Mouse (Mus musculus) forebrain, postnatal 0 days (tissue): ENCODE measurements around the gene Dram1. TPM values are rescaled to one million over a fixed set of nuclear protein-coding genes. Genes with fewer than 3 reads are reported as not detected.
A peak's percentile ranks its signal among the peaks of the same experiment; 100 is the strongest.

ENCODE experiments used
- ATAC-seq: fragments of 200-750 bp; cut with Nextera tagmentation; 2 replicates; pipeline ENCODE4 v1.8.0; 2017; ENCODE audit warnings: mild to moderate bottlenecking, moderate library complexity
- DNase-seq: peaks from one replicate; pipeline ENCODE4 v3.0.0-alpha.2; 2015
- H3K27ac ChIP-seq: fragments of 300-500 bp; sonication (generic); 2 replicates; pipeline ENCODE4 v1.5.1; 2014; ENCODE audit warnings: low read depth, mild to moderate bottlenecking, antibody characterized with exemption, low read length, moderate library complexity, mixed read lengths
- H3K27me3 ChIP-seq: fragments of 300-500 bp; sonication (generic); 2 replicates; pipeline ENCODE4 v1.6.1; 2014; ENCODE audit warnings: mild to moderate bottlenecking, low read length, mixed read lengths; ENCODE audit not compliant: insufficient read depth
- H3K36me3 ChIP-seq: fragments of 300-500 bp; sonication (generic); 2 replicates; pipeline ENCODE4 v1.6.1; 2014; ENCODE audit warnings: mild to moderate bottlenecking, moderate library complexity; ENCODE audit not compliant: insufficient read depth
- H3K4me1 ChIP-seq: fragments of 300-500 bp; sonication (generic); 2 replicates; pipeline ENCODE4 v1.6.1; 2014; ENCODE audit warnings: antibody characterized with exemption; ENCODE audit not compliant: insufficient read depth
- H3K4me2 ChIP-seq: fragments of 300-500 bp; sonication (generic); 2 replicates; pipeline ENCODE4 v1.6.1; 2014; ENCODE audit warnings: low read depth, mild to moderate bottlenecking, moderate library complexity
- H3K4me3 ChIP-seq: fragments of 300-500 bp; sonication (generic); 2 replicates; pipeline ENCODE4 v1.5.1; 2014; ENCODE audit warnings: low read depth, low read length, mixed read lengths
- H3K9ac ChIP-seq: fragments of 300-500 bp; sonication (generic); 2 replicates; pipeline ENCODE4 v1.6.1; 2014; ENCODE audit warnings: mild to moderate bottlenecking
- H3K9me3 ChIP-seq: fragments of 300-500 bp; sonication (generic); 2 replicates; pipeline ENCODE4 v1.6.1; 2016; ENCODE audit warnings: low read length
- CTCF ChIP-seq: sonication (generic); IDR thresholded peaks from 2 replicates; pipeline ENCODE4 v1.5.1; 2016; ENCODE audit warnings: antibody characterized with exemption, control low read depth, low read depth
- WGBS: fragments of 180-500 bp; shearing (Covaris S2); extraction: QIAGEN DNeasy Blood & Tissue Kit; methylation state at CpG from one replicate; pipeline ENCODE4 v1.1.7; 2014; 5-methylcytosine and 5-hydroxymethylcytosine counted together
- polyA plus RNA-seq: library from polyadenylated mRNA; unstranded; fragments of >200 nt; fragmentation: Nextera tagmentation; extraction: Ambion mirVana; gene quantifications from 2 replicates; pipeline ENCODE4 v1.2.1, GENCODE M21; 2015
- total RNA-seq: library from RNA; depleted of rRNA; stranded (reverse); fragments of >200 nt; gene quantifications from 2 replicates; pipeline ENCODE4 v1.2.3, GENCODE M21; 2014

The Dram1 gene
- total and polyA plus RNA-seq, 2 experiments from 2014 or later, result 0.62 to 0.92 TPM

GRCm38 (mm10) chr10:88314841-88315240, 64.0 kb downstream of the Dram1 start:
- no peak overlapping the region for H3K4me3 ChIP-seq
- no peaks in the 10 kb centered on the region for H3K27me3 ChIP-seq
- WGBS, result 83% methylated on average over 5 of the region's 5 CpGs
- no peak overlapping the region for H3K4me2 ChIP-seq
- no peaks in the 10 kb centered on the region for H3K36me3 ChIP-seq
- ATAC-seq (no peak), DNase-seq (no peak)
- H3K4me1 ChIP-seq, result no peaks in the 10 kb centered on the region
- no peak overlapping the region for H3K27ac ChIP-seq
- H3K9me3 ChIP-seq, result no peaks in the 10 kb centered on the region
- no peak for TF ChIP-seq CTCF
- no peak overlapping the region for H3K9ac ChIP-seq

GRCm38 (mm10) chr10:88309851-88310250, 69.0 kb downstream of the Dram1 start:
- Histone ChIP-seq H3K9me3 (no peaks in the 10 kb centered on the region), H3K4me1 (no peaks in the 10 kb centered on the region), H3K36me3 (no peaks in the 10 kb centered on the region), H3K9ac (no peak overlapping the region), H3K27me3 (no peaks in the 10 kb centered on the region), H3K4me3 (no peak overlapping the region), H3K4me2 (no peak overlapping the region), H3K27ac (no peak overlapping the region)
- TF ChIP-seq CTCF, result no peak
- WGBS, result 86% methylated on average over 10 of the region's 10 CpGs
- no peak for ATAC-seq
- DNase-seq, result no peak

- TF ChIP-seq CTCF, result peak; percentile 30
- Histone ChIP-seq H3K4me1 (no peaks in the 10 kb centered on the region), H3K27ac (no peak overlapping the region), H3K9ac (no peak overlapping the region), H3K4me3 (no peak overlapping the region), H3K4me2 (no peak overlapping the region), H3K36me3 (no peaks in the 10 kb centered on the region), H3K27me3 (no peaks in the 10 kb centered on the region), H3K9me3 (no peaks in the 10 kb centered on the region)
- ATAC-seq, result no peak
- WGBS, result 97% methylated on average over 3 of the region's 3 CpGs
- DNase-seq, result no peak
Observed at GRCm38 (mm10) chr10:88306235-88306634, 72.6 kb downstream of the Dram1 start.

GRCm38 (mm10) chr10:88304302-88304701, 74.6 kb downstream of the Dram1 start:
- 11% methylated on average over 4 of the region's 4 CpGs for WGBS
- peak; percentile 72 for DNase-seq
- Histone ChIP-seq H3K36me3 (no peaks in the 10 kb centered on the region), H3K4me3 (no peak overlapping the region), H3K9me3 (no peaks in the 10 kb centered on the region), H3K27ac (no peak overlapping the region), H3K27me3 (no peaks in the 10 kb centered on the region), H3K9ac (no peak overlapping the region), H3K4me1 (no peaks in the 10 kb centered on the region), H3K4me2 (no peak overlapping the region)
- peak; percentile 69 for TF ChIP-seq CTCF
- ATAC-seq, result peak; percentile 71

GRCm38 (mm10) chr10:88303079-88303478, 75.8 kb downstream of the Dram1 start:
- ATAC-seq (no peak), DNase-seq (no peak)
- H3K4me2 ChIP-seq, result no peak overlapping the region
- no peak overlapping the region for H3K9ac ChIP-seq
- no peak for TF ChIP-seq CTCF
- 83% methylated on average over 11 of the region's 11 CpGs for WGBS
- no peak overlapping the region for H3K27ac ChIP-seq
- H3K4me1 ChIP-seq, result no peaks in the 10 kb centered on the region
- H3K27me3 ChIP-seq, result no peaks in the 10 kb centered on the region
- no peaks in the 10 kb centered on the region for H3K9me3 ChIP-seq
- H3K4me3 ChIP-seq, result no peak overlapping the region
- no peaks in the 10 kb centered on the region for H3K36me3 ChIP-seq

- TF ChIP-seq CTCF, result no peak
- 68% methylated on average over 6 of the region's 6 CpGs for WGBS
- Histone ChIP-seq H3K9me3 (no peaks in the 10 kb centered on the region), H3K36me3 (no peaks in the 10 kb centered on the region), H3K9ac (no peak overlapping the region), H3K27me3 (no peaks in the 10 kb centered on the region), H3K4me2 (no peak overlapping the region), H3K4me1 (no peaks in the 10 kb centered on the region), H3K27ac (no peak overlapping the region), H3K4me3 (no peak overlapping the region)
- DNase-seq (no peak), ATAC-seq (no peak)
Observed at GRCm38 (mm10) chr10:88301802-88302470, 76.9 kb downstream of the Dram1 start.

- Histone ChIP-seq H3K4me1 (no peaks in the 10 kb centered on the region), H3K4me2 (no peak overlapping the region), H3K4me3 (no peak overlapping the region), H3K36me3 (no peaks in the 10 kb centered on the region), H3K9ac (no peak overlapping the region), H3K27me3 (no peaks in the 10 kb centered on the region), H3K9me3 (no peaks in the 10 kb centered on the region), H3K27ac (no peak overlapping the region)
- DNase-seq (no peak), ATAC-seq (no peak)
- 77% methylated on average over 10 of the region's 10 CpGs for WGBS
- no peak for TF ChIP-seq CTCF
Observed at GRCm38 (mm10) chr10:88296991-88297390, 81.9 kb downstream of the Dram1 start.
